Mouse (Mus musculus): Measurements from ENCODE around the gene Atp6v0b. TPM values are rescaled to one million over a fixed set of nuclear protein-coding genes. Genes with fewer than 3 reads are reported as not detected.

Atp6v0b gene
- polyA plus RNA-seq, 1 experiment from 2014 or later = 345 TPM

- peak overlapping the region; percentile 84 for H3K9ac ChIP-seq (ENCODE audit: low read depth, low read length)
- H3K27ac ChIP-seq (ENCODE audit: low read length) = no peak overlapping the region
- peak overlapping the region; percentile 73 for H3K4me3 ChIP-seq (ENCODE audit: low read length)
- H3K9me3 ChIP-seq (ENCODE audit: control insufficient read depth, low read length) = no peaks in the 10 kb centered on the region
- H3K36me3 ChIP-seq (ENCODE audit: control insufficient read depth, insufficient read depth, low read length) = 0 out of 2 replicates have a peak, but pooled peaks cover 5% of the 10 kb centered on the region
- H3K4me2 ChIP-seq (ENCODE audit: low read depth, low read length) = peak overlapping the region; percentile 99
- 54% methylated on average over 3 of the region's 3 CpGs for WGBS
- ATAC-seq = no peak
- H3K27me3 ChIP-seq (replicated peaks; ENCODE audit: control insufficient read depth, insufficient read depth, low read length) = no peaks in the 10 kb centered on the region
- H3K4me1 ChIP-seq (ENCODE audit: control insufficient read depth, insufficient read depth, low read length) = peaks cover 27% of the 10 kb centered on the region
Observed at GRCm38 (mm10) chr4:117913421-117913820, 26.3 kb upstream of the Atp6v0b start.

GRCm38 (mm10) chr4:117912685-117913273, 25.6 kb upstream of the Atp6v0b start:
- Histone ChIP-seq H3K27ac (ENCODE audit: low read length) (no peak overlapping the region), H3K4me1 (ENCODE audit: control insufficient read depth, insufficient read depth, low read length) (peaks cover 27% of the 10 kb centered on the region), H3K4me2 (ENCODE audit: low read depth, low read length) (peak overlapping the region; percentile 99; the same call in 1 of the 2 replicates), H3K36me3 (ENCODE audit: control insufficient read depth, insufficient read depth, low read length) (0 out of 2 replicates have a peak, but pooled peaks cover 5% of the 10 kb centered on the region), H3K9ac (ENCODE audit: low read depth, low read length) (no peak overlapping the region), H3K4me3 (ENCODE audit: low read length) (0 out of 2 replicates have a peak overlapping the region, but pooled peaks have one; percentile 73), H3K27me3 (replicated peaks; ENCODE audit: control insufficient read depth, insufficient read depth, low read length) (no peaks in the 10 kb centered on the region), H3K9me3 (ENCODE audit: control insufficient read depth, low read length) (no peaks in the 10 kb centered on the region)
- no peak for ATAC-seq
- whole genome bisulfite sequencing = 57% methylated on average over 7 of the region's 7 CpGs

- 93% methylated on average over 13 of the region's 13 CpGs for WGBS
- no peaks in the 10 kb centered on the region for H3K27me3 ChIP-seq (replicated peaks; ENCODE audit: control insufficient read depth, insufficient read depth, low read length)
- H3K9me3 ChIP-seq (ENCODE audit: control insufficient read depth, low read length) = no peaks in the 10 kb centered on the region
- no peak overlapping the region for H3K4me2 ChIP-seq (ENCODE audit: low read depth, low read length)
- H3K4me3 ChIP-seq (ENCODE audit: low read length) = no peak overlapping the region
- H3K27ac ChIP-seq (ENCODE audit: low read length) = no peak overlapping the region
- peaks cover 27% of the 10 kb centered on the region for H3K4me1 ChIP-seq (ENCODE audit: control insufficient read depth, insufficient read depth, low read length)
- no peak overlapping the region for H3K9ac ChIP-seq (ENCODE audit: low read depth, low read length)
- ATAC-seq = no peak
- H3K36me3 ChIP-seq (ENCODE audit: control insufficient read depth, insufficient read depth, low read length) = 0 out of 2 replicates have a peak, but pooled peaks cover 5% of the 10 kb centered on the region
Observed at GRCm38 (mm10) chr4:117912131-117912561, 25.0 kb upstream of the Atp6v0b start.

GRCm38 (mm10) chr4:117908834-117909453, 21.8 kb upstream of the Atp6v0b start:
- no peak for ATAC-seq
- Histone ChIP-seq H3K27ac (ENCODE audit: low read length) (no peak overlapping the region), H3K4me2 (ENCODE audit: low read depth, low read length) (no peak overlapping the region), H3K9me3 (ENCODE audit: control insufficient read depth, low read length) (no peaks in the 10 kb centered on the region), H3K27me3 (replicated peaks; ENCODE audit: control insufficient read depth, insufficient read depth, low read length) (no peaks in the 10 kb centered on the region), H3K36me3 (ENCODE audit: control insufficient read depth, insufficient read depth, low read length) (0 out of 2 replicates have a peak, but pooled peaks cover 5% of the 10 kb centered on the region), H3K4me3 (ENCODE audit: low read length) (no peak overlapping the region), H3K9ac (ENCODE audit: low read depth, low read length) (no peak overlapping the region), H3K4me1 (ENCODE audit: control insufficient read depth, insufficient read depth, low read length) (peaks cover 18% of the 10 kb centered on the region)
- WGBS = 65% methylated on average over 8 of the region's 8 CpGs

GRCm38 (mm10) chr4:117906196-117906595, 19.1 kb upstream of the Atp6v0b start:
- peaks cover 12% of the 10 kb centered on the region for H3K36me3 ChIP-seq (ENCODE audit: control insufficient read depth, insufficient read depth, low read length)

GRCm38 (mm10) chr4:117904761-117905160, 17.6 kb upstream of the Atp6v0b start:
- WGBS = 92% methylated on average over 8 of the region's 8 CpGs
- ATAC-seq = no peak
- Histone ChIP-seq H3K4me1 (ENCODE audit: control insufficient read depth, insufficient read depth, low read length) (peaks cover 3% of the 10 kb centered on the region; the same call in 1 of the 2 replicates), H3K9me3 (ENCODE audit: control insufficient read depth, low read length) (no peaks in the 10 kb centered on the region), H3K4me2 (ENCODE audit: low read depth, low read length) (no peak overlapping the region), H3K36me3 (ENCODE audit: control insufficient read depth, insufficient read depth, low read length) (peaks cover 23% of the 10 kb centered on the region), H3K27me3 (replicated peaks; ENCODE audit: control insufficient read depth, insufficient read depth, low read length) (no peaks in the 10 kb centered on the region), H3K9ac (ENCODE audit: low read depth, low read length) (no peak overlapping the region), H3K4me3 (ENCODE audit: low read length) (no peak overlapping the region), H3K27ac (ENCODE audit: low read length) (no peak overlapping the region)

More at GRCm38 (mm10) chr4:117906196-117906595, 19.1 kb upstream of the Atp6v0b start:
- no peaks in the 10 kb centered on the region for H3K9me3 ChIP-seq (ENCODE audit: control insufficient read depth, low read length)
- no peak overlapping the region for H3K27ac ChIP-seq (ENCODE audit: low read length)
- no peaks in the 10 kb centered on the region for H3K27me3 ChIP-seq (replicated peaks; ENCODE audit: control insufficient read depth, insufficient read depth, low read length)
- no peak overlapping the region for H3K4me2 ChIP-seq (ENCODE audit: low read depth, low read length)
- 82% methylated on average over 3 of the region's 3 CpGs for WGBS
- peaks cover 3% of the 10 kb centered on the region; the same call in 1 of the 2 replicates for H3K4me1 ChIP-seq (ENCODE audit: control insufficient read depth, insufficient read depth, low read length)
- no peak overlapping the region for H3K4me3 ChIP-seq (ENCODE audit: low read length)
- no peak for ATAC-seq
- no peak overlapping the region for H3K9ac ChIP-seq (ENCODE audit: low read depth, low read length)

GRCm38 (mm10) chr4:117904094-117904493, 17.0 kb upstream of the Atp6v0b start:
- Histone ChIP-seq H3K4me1 (ENCODE audit: control insufficient read depth, insufficient read depth, low read length) (peaks cover 3% of the 10 kb centered on the region; the same call in 1 of the 2 replicates), H3K9ac (ENCODE audit: low read depth, low read length) (no peak overlapping the region), H3K4me2 (ENCODE audit: low read depth, low read length) (no peak overlapping the region), H3K4me3 (ENCODE audit: low read length) (no peak overlapping the region), H3K9me3 (ENCODE audit: control insufficient read depth, low read length) (no peaks in the 10 kb centered on the region), H3K36me3 (ENCODE audit: control insufficient read depth, insufficient read depth, low read length) (peaks cover 23% of the 10 kb centered on the region), H3K27ac (ENCODE audit: low read length) (no peak overlapping the region), H3K27me3 (replicated peaks; ENCODE audit: control insufficient read depth, insufficient read depth, low read length) (no peaks in the 10 kb centered on the region)
- ATAC-seq = no peak
- 94% methylated on average over 10 of the region's 10 CpGs for WGBS

- no peak overlapping the region for H3K4me2 ChIP-seq (ENCODE audit: low read depth, low read length)
- WGBS = 71% methylated on average over 3 of the region's 3 CpGs
- H3K9me3 ChIP-seq (ENCODE audit: control insufficient read depth, low read length) = no peaks in the 10 kb centered on the region
- H3K4me3 ChIP-seq (ENCODE audit: low read length) = no peak overlapping the region
- H3K27ac ChIP-seq (ENCODE audit: low read length) = no peak overlapping the region
- no peaks in the 10 kb centered on the region for H3K27me3 ChIP-seq (replicated peaks; ENCODE audit: control insufficient read depth, insufficient read depth, low read length)
- H3K4me1 ChIP-seq (ENCODE audit: control insufficient read depth, insufficient read depth, low read length) = no peaks in the 10 kb centered on the region
- no peak overlapping the region for H3K9ac ChIP-seq (ENCODE audit: low read depth, low read length)
- ATAC-seq = no peak
- peaks cover 18% of the 10 kb centered on the region for H3K36me3 ChIP-seq (ENCODE audit: control insufficient read depth, insufficient read depth, low read length)
Observed at GRCm38 (mm10) chr4:117898111-117898510, 11.0 kb upstream of the Atp6v0b start.

GRCm38 (mm10) chr4:117896031-117896430, 8.9 kb upstream of the Atp6v0b start:
- WGBS = 93% methylated on average over 6 of the region's 6 CpGs
- Histone ChIP-seq H3K9me3 (ENCODE audit: control insufficient read depth, low read length) (no peaks in the 10 kb centered on the region), H3K4me1 (ENCODE audit: control insufficient read depth, insufficient read depth, low read length) (peaks cover 7% of the 10 kb centered on the region), H3K27ac (ENCODE audit: low read length) (no peak overlapping the region), H3K9ac (ENCODE audit: low read depth, low read length) (no peak overlapping the region), H3K4me2 (ENCODE audit: low read depth, low read length) (no peak overlapping the region), H3K27me3 (replicated peaks; ENCODE audit: control insufficient read depth, insufficient read depth, low read length) (no peaks in the 10 kb centered on the region), H3K4me3 (ENCODE audit: low read length) (no peak overlapping the region), H3K36me3 (ENCODE audit: control insufficient read depth, insufficient read depth, low read length) (0 out of 2 replicates have a peak, but pooled peaks cover 10% of the 10 kb centered on the region)
- no peak for ATAC-seq
